Mouse (Mus musculus) left cerebral cortex, postnatal 36 days (tissue): Measurements from ENCODE around the gene Slc5a4b. TPM values are rescaled to one million over a fixed set of nuclear protein-coding genes. Genes with fewer than 3 reads are reported as not detected.

Experiments used
- DNase-seq, 2 experiments: peaks; one replicate each; pipeline ENCODE4 v3.0.0; 2021 to 2022; ENCODE audit warnings: low spot score in 2 of 2, mixed read lengths in 1 of 2
- intact Hi-C: fragments of 180-260 bp; cut with DNase I; formaldehyde crosslinking; loops from one replicate; pipeline ENCODE4 v1.15.1; 2025
- microRNA-seq: library from miRNA; unstranded; fragments of <30 nt; microRNA quantifications from one replicate; pipeline ENCODE4 v1.2.0, GENCODE M21; 2022
- total RNA-seq, 2 experiments: library from RNA; stranded (reverse); gene quantifications; 2 replicates each; pipeline ENCODE4 v1.2.3; 2021

The Slc5a4b gene
- total RNA-seq, 2 experiments from 2014 or later = not detected

- DNase-seq = no peak
- intact Hi-C loops = no loop called here
These were observed 100.9 kb downstream of the Slc5a4b start for GRCm38 (mm10) chr10:76009812-76010211.

Small RNAs within 50 kb of the gene (microRNA-seq; reads per million reads assigned to microRNA genes)
- not detected for gene Mir6409

Other genes starting within 250 kb of the Slc5a4b start
- gene Derl3, start 217.5 kb downstream of the Slc5a4b start, total RNA-seq = 1 to 10 TPM; 3.3 to 3.8 TPM
- 10 to 100 TPM; 80.0 to 82.4 TPM for gene Smarcb1, start 189.3 kb downstream of the Slc5a4b start, total RNA-seq
- 100 to 1,000 TPM; 373 to 446 TPM for gene Chchd10, start 177.8 kb downstream of the Slc5a4b start, total RNA-seq
- 1 to 10 TPM in 1 of 2 experiments, under 1 TPM in 1; 0.79 to 1.7 TPM for gene Mmp11, start 174.5 kb downstream of the Slc5a4b start, total RNA-seq
- under 1 TPM in 1 of 2 experiments, not detected in 1; 0.35 TPM for gene Gm867, start 170.3 kb downstream of the Slc5a4b start, total RNA-seq
- gene Vpreb3, start 167.9 kb downstream of the Slc5a4b start, total RNA-seq = not detected
- not detected for gene Gm5134, start 156.4 kb downstream of the Slc5a4b start, total RNA-seq
- 10 to 100 TPM; 14.6 TPM for gene Zfp280b, start 78.3 kb downstream of the Slc5a4b start, total RNA-seq
- not detected for gene Slc5a4a, start 36.5 kb upstream of the Slc5a4b start, total RNA-seq
- gene Prmt2, start 126.9 kb upstream of the Slc5a4b start, total RNA-seq = 10 to 100 TPM; 51.4 to 55.4 TPM
- gene S100b, start 142.9 kb upstream of the Slc5a4b start, total RNA-seq = 100 to 1,000 TPM; 134 to 167 TPM
- 10 to 100 TPM; 57.4 to 61.4 TPM for gene Dip2a, start 234.3 kb upstream of the Slc5a4b start, total RNA-seq